ENCODE assay signal across 10 mouse cellular contexts in the genomic region with DNA sequence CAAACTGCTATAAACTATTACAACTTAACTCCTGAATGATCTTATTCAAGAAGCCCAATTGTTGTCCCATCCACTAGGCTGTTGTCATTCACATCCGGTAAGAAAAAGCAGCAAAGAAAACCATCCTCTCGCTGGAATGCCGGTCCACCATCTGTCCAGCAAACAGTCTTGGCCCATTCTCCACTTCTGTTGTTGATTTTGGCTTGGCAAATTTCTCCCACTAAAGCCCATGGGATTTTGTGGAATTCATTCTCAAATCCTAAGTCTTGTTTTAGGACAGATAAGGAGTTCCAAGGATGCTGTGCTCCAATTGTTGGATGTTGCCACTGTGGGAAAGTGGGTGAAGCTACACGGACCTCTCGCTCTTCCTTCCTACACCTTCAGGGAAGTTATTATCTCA. TPM values are rescaled to one million over a fixed set of nuclear protein-coding genes. Genes with fewer than 3 reads are reported as not detected.
DNase-seq lines count a peak whose midpoint lies in the region; ATAC-seq and TF ChIP-seq lines count a peak whose summit lies in the region.
"Had no signal": no experiment of that assay in that cellular context is flagged by ENCODE, and none has a peak within 500 bp of the region (broad histone marks: within the 10 kb centered on the region; RNA-seq: fewer than 3 reads in every experiment).

No protein-coding gene starts in this region.

- no peaks in the 10 kb centered on the region for H3K27me3 ChIP-seq in kidney, adult 2 months (replicated peaks; ENCODE audit: control insufficient read depth, insufficient read depth, low read length)
- H3K27me3 ChIP-seq in liver, embryonic 12.5 days (replicated peaks): no peaks in the 10 kb centered on the region
- no peaks in the 10 kb centered on the region for H3K27me3 ChIP-seq in midbrain, embryonic 15.5 days (replicated peaks)

- no peak overlapping the region for H3K9ac ChIP-seq in liver, embryonic 12.5 days
- H3K9ac ChIP-seq in midbrain, embryonic 15.5 days: no peak overlapping the region
- H3K9ac ChIP-seq: liver, postnatal 0 days had no signal

- no peaks in the 10 kb centered on the region for H3K9me3 ChIP-seq in liver, embryonic 12.5 days (replicated peaks)
- H3K9me3 ChIP-seq in midbrain, embryonic 15.5 days: no peaks in the 10 kb centered on the region

- 85% methylated on average over 5 of the region's 5 CpGs for WGBS in kidney, adult 2 months
- WGBS in liver, embryonic 12.5 days (ENCODE audit: insufficient replicate concordance): 84% methylated on average over 5 of the region's 5 CpGs
- 94% methylated on average over 5 of the region's 5 CpGs for WGBS in midbrain, embryonic 15.5 days

- H3K4me2 ChIP-seq in liver, embryonic 12.5 days: no peak overlapping the region
- H3K4me2 ChIP-seq in midbrain, embryonic 15.5 days: no peak overlapping the region

- no peak overlapping the region for H3K4me3 ChIP-seq in kidney, adult 2 months (ENCODE audit: insufficient read depth, low read depth, low read length)
- H3K4me3 ChIP-seq in liver, embryonic 12.5 days: no peak overlapping the region
- H3K4me3 ChIP-seq in midbrain, embryonic 15.5 days: no peak overlapping the region

- peak; percentile 47 to 54 for DNase-seq in cerebellum, postnatal 10 days
- no peak for DNase-seq in cerebellum, adult 8-10 months
- peak; percentile 10 for DNase-seq in lung, postnatal 36 days
- no peak for DNase-seq in lung, postnatal 4 days
- DNase-seq in kidney, adult 2 months: peak; percentile 67
- DNase-seq in thymus, postnatal 36 days: no peak
- DNase-seq: liver, postnatal 0 days had no signal

- no peak for TF ChIP-seq POLR2A in kidney, adult 2 months (IDR thresholded peaks at IDR 0.05; ENCODE audit: low read depth, low read length)

- H3K27ac ChIP-seq in kidney, adult 2 months (ENCODE audit: insufficient read depth, low read depth, low read length): peak overlapping the region; percentile 58; the same call in 1 of the 2 replicates
- no peak overlapping the region for H3K27ac ChIP-seq in liver, embryonic 12.5 days
- no peak overlapping the region for H3K27ac ChIP-seq in midbrain, embryonic 15.5 days

- peaks cover 5% of the 10 kb centered on the region; the same call in 1 of the 2 replicates for H3K4me1 ChIP-seq in kidney, adult 2 months (ENCODE audit: control insufficient read depth, insufficient read depth, low read length)
- H3K4me1 ChIP-seq in liver, embryonic 12.5 days: peaks cover 15% of the 10 kb centered on the region
- H3K4me1 ChIP-seq in midbrain, embryonic 15.5 days: no peaks in the 10 kb centered on the region

- no peaks in the 10 kb centered on the region for H3K36me3 ChIP-seq in kidney, adult 2 months (ENCODE audit: control insufficient read depth, insufficient read depth, low read length)
- H3K36me3 ChIP-seq in liver, embryonic 12.5 days: no peaks in the 10 kb centered on the region
- no peaks in the 10 kb centered on the region for H3K36me3 ChIP-seq in midbrain, embryonic 15.5 days (replicated peaks)

- no peak for ATAC-seq in liver, embryonic 12.5 days
- ATAC-seq in midbrain, embryonic 15.5 days (replicated peaks): no peak
- ATAC-seq: inflammation-experienced regulatory T-cells, adult 6 months; liver, postnatal 0 days had no signal

- no peak for TF ChIP-seq CTCF in kidney, adult 2 months (conservative IDR thresholded peaks at IDR 0.05; ENCODE audit: insufficient read depth, insufficient read length, low read depth, low read length)

RNA-seq across cellular contexts. Expression of a gene that starts 25.6 kb away (rescaled TPM):
- 25.4 and 30.6 TPM in 2 replicates for polyA plus RNA-seq in kidney, adult 2 months (2012; rRNA removed)
- 24.7 and 24.9 TPM in 2 replicates for polyA plus RNA-seq in liver, embryonic 12.5 days (2016; fragmentation: Nextera tagmentation; extraction: Ambion mirVana)
- 33.6 and 35.8 TPM in 2 replicates for polyA plus RNA-seq in midbrain, embryonic 15.5 days (2015; fragmentation: Nextera tagmentation; extraction: Ambion mirVana)

Comparison
In these comparisons a context has a peak if more than half of its experiments do, and no peak if none do; other contexts are left out.
1. DNase-seq: peak in cerebellum, postnatal 10 days (2 of 2), lung, postnatal 36 days (single experiment) and kidney, adult 2 months (single experiment); none in cerebellum, adult 8-10 months (single experiment), lung, postnatal 4 days (0 of 2) and thymus, postnatal 36 days (0 of 2).